Mouse (Mus musculus) stomach, postnatal 0 days (tissue): Measurements from ENCODE around the gene Gp9. TPM values are rescaled to one million over a fixed set of nuclear protein-coding genes. Genes with fewer than 3 reads are reported as not detected.
"Not testable (repeated sequence)": the region's sequence is repeated elsewhere in the genome, so short reads cannot be mapped to it uniquely, and the experiment has no call there.

Experiments
- ATAC-seq: fragments of 200-750 bp; cut with Nextera tagmentation; 2 replicates; pipeline ENCODE4 v1.8.0; 2017; ENCODE audit not compliant: low FRiP score, low TSS enrichment
- DNase-seq: peaks from one replicate; pipeline ENCODE4 v3.0.0-alpha.2; 2016; ENCODE audit warnings: low spot score
- H3K27ac ChIP-seq: fragments of 300-500 bp; sonication (generic); replicated peaks from 2 replicates; pipeline ENCODE4 v1.5.1; 2014; ENCODE audit warnings: mild to moderate bottlenecking, control low read depth
- H3K27me3 ChIP-seq: fragments of 300-500 bp; sonication (generic); 2 replicates; pipeline ENCODE4 v1.6.1; 2014; ENCODE audit warnings: low read length; ENCODE audit not compliant: control insufficient read depth, insufficient read depth
- H3K36me3 ChIP-seq: fragments of 300-500 bp; sonication (generic); 2 replicates; pipeline ENCODE4 v1.6.1; 2014; ENCODE audit warnings: low read length, mixed read lengths; ENCODE audit not compliant: control insufficient read depth, insufficient read depth
- H3K4me1 ChIP-seq: fragments of 300-500 bp; sonication (generic); replicated peaks from 2 replicates; pipeline ENCODE4 v1.6.1; 2014; ENCODE audit warnings: antibody characterized with exemption; ENCODE audit not compliant: control insufficient read depth, insufficient read depth
- H3K4me2 ChIP-seq: fragments of 300-500 bp; sonication (generic); replicated peaks from 2 replicates; pipeline ENCODE4 v1.6.1; 2014; ENCODE audit warnings: low read depth, mild to moderate bottlenecking, control low read depth, moderate library complexity
- H3K4me3 ChIP-seq: fragments of 300-500 bp; sonication (generic); 2 replicates; pipeline ENCODE4 v1.5.1; 2014; ENCODE audit warnings: low read depth, low read length, control low read depth
- H3K9ac ChIP-seq: fragments of 300-500 bp; sonication (generic); 2 replicates; pipeline ENCODE4 v1.6.1; 2014; ENCODE audit warnings: mild to moderate bottlenecking, low read length, control low read depth, mixed read lengths
- H3K9me3 ChIP-seq: fragments of 300-500 bp; sonication (generic); 2 replicates; pipeline ENCODE4 v1.6.1; 2016; ENCODE audit warnings: low read length; ENCODE audit not compliant: control insufficient read depth
- CTCF ChIP-seq: IDR thresholded peaks from 2 replicates; pipeline ENCODE4 v1.5.1; 2016; ENCODE audit warnings: antibody characterized with exemption, low read depth, mild to moderate bottlenecking, moderate library complexity
- EP300 ChIP-seq: optimal IDR thresholded peaks from 2 replicates; pipeline ENCODE3; 2016; ENCODE audit warnings: antibody characterized with exemption
- WGBS: fragments of 180-500 bp; shearing (Covaris S2); extraction: QIAGEN DNeasy Blood & Tissue Kit; methylation state at CpG from one replicate; pipeline ENCODE4 v1.1.7; 2014; 5-methylcytosine and 5-hydroxymethylcytosine counted together
- polyA plus RNA-seq: library from polyadenylated mRNA; unstranded; fragments of >200 nt; fragmentation: Nextera tagmentation; extraction: Ambion mirVana; gene quantifications from 2 replicates; pipeline ENCODE4 v1.2.1, GENCODE M21; 2015

Gp9 gene
- polyA plus RNA-seq, 1 experiment from 2014 or later = 0.40 TPM

- no peak overlapping the region for H3K27ac ChIP-seq
- 0 out of 2 replicates have a peak, but pooled peaks have one; percentile 51 for ATAC-seq
Observed at GRCm38 (mm10) chr6:87763376-87764280, 14.2 kb upstream of the Gp9 start.

GRCm38 (mm10) chr6:87764296-87764695 lies 13.6 kb upstream of the Gp9 start:
- ATAC-seq, H3K36me3 ChIP-seq, H3K9me3 ChIP-seq, H3K27me3 ChIP-seq, H3K4me1 ChIP-seq, H3K4me3 ChIP-seq, H3K27ac ChIP-seq, H3K4me2 ChIP-seq, DNase-seq, H3K9ac ChIP-seq: not testable (repeated sequence)
- 93% methylated on average over 2 of the region's 2 CpGs for WGBS

More at GRCm38 (mm10) chr6:87763376-87764280, 14.2 kb upstream of the Gp9 start:
- Histone ChIP-seq H3K9me3 (no peaks in the 10 kb centered on the region), H3K9ac (no peak overlapping the region), H3K36me3 (no peaks in the 10 kb centered on the region), H3K4me2 (no peak overlapping the region), H3K4me3 (no peak overlapping the region), H3K27me3 (no peaks in the 10 kb centered on the region), H3K4me1 (no peaks in the 10 kb centered on the region)
- WGBS = 64% methylated on average over 4 of the region's 4 CpGs
- TF ChIP-seq CTCF (peak; percentile 82), EP300 (no peak)
- no peak for DNase-seq

GRCm38 (mm10) chr6:87770626-87771025 lies 7.2 kb upstream of the Gp9 start:
- Histone ChIP-seq H3K36me3 (no peaks in the 10 kb centered on the region), H3K9me3 (no peaks in the 10 kb centered on the region), H3K4me3 (no peak overlapping the region), H3K4me1 (no peaks in the 10 kb centered on the region), H3K4me2 (no peak overlapping the region), H3K27me3 (no peaks in the 10 kb centered on the region), H3K9ac (no peak overlapping the region), H3K27ac (no peak overlapping the region)
- ATAC-seq = no peak; the same call in 1 of the 2 replicates
- no peak for DNase-seq
- TF ChIP-seq EP300 (no peak), CTCF (peak; percentile 70)
- 47% methylated on average over 8 of the region's 8 CpGs for WGBS

GRCm38 (mm10) chr6:87774466-87774865 lies 3.4 kb upstream of the Gp9 start:
- Histone ChIP-seq H3K9ac (no peak overlapping the region), H3K4me1 (no peaks in the 10 kb centered on the region), H3K9me3 (no peaks in the 10 kb centered on the region), H3K27ac (no peak overlapping the region), H3K27me3 (no peaks in the 10 kb centered on the region), H3K36me3 (no peaks in the 10 kb centered on the region), H3K4me2 (no peak overlapping the region), H3K4me3 (no peak overlapping the region)
- WGBS = 21% methylated on average over 1 of the region's 1 CpGs
- DNase-seq (no peak), ATAC-seq (no peak)
- TF ChIP-seq EP300 (no peak), CTCF (no peak)

- Histone ChIP-seq H3K27ac (no peak overlapping the region), H3K4me1 (no peaks in the 10 kb centered on the region), H3K4me2 (no peak overlapping the region), H3K36me3 (no peaks in the 10 kb centered on the region), H3K9me3 (no peaks in the 10 kb centered on the region), H3K9ac (no peak overlapping the region), H3K4me3 (no peak overlapping the region), H3K27me3 (no peaks in the 10 kb centered on the region)
- DNase-seq (no peak), ATAC-seq (no peak)
- 71% methylated on average over 9 of the region's 9 CpGs for WGBS
- TF ChIP-seq CTCF (no peak), EP300 (no peak)
Observed at GRCm38 (mm10) chr6:87774909-87775308, 3.0 kb upstream of the Gp9 start.

GRCm38 (mm10) chr6:87775588-87776245 lies 2.2 kb upstream of the Gp9 start:
- Histone ChIP-seq H3K4me2 (no peak overlapping the region), H3K9me3 (no peaks in the 10 kb centered on the region), H3K27ac (no peak overlapping the region), H3K4me1 (no peaks in the 10 kb centered on the region), H3K4me3 (no peak overlapping the region), H3K36me3 (no peaks in the 10 kb centered on the region), H3K9ac (no peak overlapping the region), H3K27me3 (no peaks in the 10 kb centered on the region)
- DNase-seq (no peak), ATAC-seq (no peak)
- 46% methylated on average over 3 of the region's 3 CpGs for WGBS
- no peak for TF ChIP-seq EP300
- TF ChIP-seq CTCF = no peak
